Mouse (Mus musculus) 3T3-L1 (cell line): ENCODE measurements around the gene Ccdc159.
A peak's percentile ranks its signal among the peaks of the same experiment; 100 is the strongest.

Experiments
- DNase-seq: peaks from one replicate; pipeline ENCODE4 v3.0.0-alpha.2; 2015; ENCODE audit warnings: low read depth, low spot score

Gene Ccdc159

DNA sequence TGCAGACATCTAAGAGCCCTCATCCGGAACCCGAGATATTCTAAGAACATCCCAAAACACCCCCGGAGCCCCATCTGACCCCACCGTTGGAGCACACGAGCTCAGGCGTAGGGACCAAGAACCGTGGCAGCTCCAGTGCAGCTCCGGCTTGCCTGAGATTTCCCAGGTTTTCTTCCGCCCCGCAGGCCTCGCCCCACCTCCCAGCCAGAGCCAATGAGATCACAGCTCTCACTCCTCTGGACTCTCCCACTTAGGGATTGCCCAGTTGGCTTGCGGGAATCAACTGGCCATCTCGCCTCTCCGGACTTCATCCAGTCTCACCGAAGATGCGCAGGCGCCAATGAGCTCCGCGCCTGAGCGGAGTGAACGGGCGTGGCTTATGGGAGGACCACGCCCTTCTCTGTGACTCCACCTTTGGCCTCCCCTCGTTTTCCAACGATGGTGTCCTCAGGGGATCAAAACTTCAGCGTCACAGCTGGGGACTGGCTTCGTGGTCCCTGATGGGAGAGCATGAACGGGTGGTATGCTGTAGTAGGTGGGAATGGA, at the start of gene Ccdc159, which contains the start of gene Tmem205:
Ccdc159 (plus strand) TSS at position 264 of the 546 bp plus-strand sequence.
Tmem205 (minus strand) TSS at position 349 of the 546 bp plus-strand sequence.
- DNase-seq, result peak; percentile 99

DNA sequence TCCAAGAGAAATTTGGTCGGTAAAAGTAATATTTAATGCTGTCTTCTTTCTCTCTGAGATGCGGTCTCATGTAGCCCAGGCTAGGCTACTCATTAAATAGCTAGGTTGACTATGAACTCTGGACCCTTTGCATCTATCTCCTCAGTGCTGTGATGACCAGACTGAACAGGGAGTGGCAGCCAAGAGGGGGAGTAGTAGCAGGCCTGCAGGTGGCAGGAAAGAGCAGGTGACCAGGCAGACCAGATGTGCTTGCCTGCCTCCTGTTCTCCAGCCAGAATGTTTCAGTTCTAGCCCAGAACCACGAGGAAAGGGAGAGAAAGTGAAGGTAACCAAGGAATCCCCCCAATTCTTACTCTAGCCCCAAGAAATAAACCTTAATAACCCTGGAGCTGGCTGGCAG, 38.0 kb upstream of the Ccdc159 start:
- peak; percentile 9 for DNase-seq

- DNase-seq, result peak; percentile 92
These were observed 25.9 kb upstream of the Ccdc159 start for GRCm38 (mm10) chr9:21901223-21901820.

DNA sequence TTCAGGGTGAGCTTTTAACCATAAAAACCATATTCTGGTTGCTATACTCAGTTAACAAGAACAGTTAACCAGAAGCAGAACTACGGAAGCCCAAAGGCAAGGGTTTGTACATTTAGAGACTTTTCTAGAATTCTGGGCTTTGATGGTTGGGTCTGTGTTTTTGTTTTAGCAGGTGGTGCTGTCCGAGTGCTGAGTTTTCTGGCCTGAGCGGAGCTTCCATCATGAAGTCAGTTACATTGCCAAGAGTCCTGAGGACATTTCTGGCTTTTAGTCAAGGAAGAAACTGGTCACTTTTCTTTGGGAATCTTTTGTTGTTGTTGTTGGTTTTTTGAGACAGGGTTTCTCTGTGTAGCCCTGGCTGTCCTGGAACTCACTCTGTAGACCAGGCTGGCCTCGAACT, 23.2 kb upstream of the Ccdc159 start:
- peak; percentile 46 for DNase-seq

- no peak for DNase-seq
These were observed 19.1 kb upstream of the Ccdc159 start for GRCm38 (mm10) chr9:21908216-21908615.

- DNase-seq, result no peak
These were observed 17.6 kb upstream of the Ccdc159 start for GRCm38 (mm10) chr9:21909474-21910223.

DNA sequence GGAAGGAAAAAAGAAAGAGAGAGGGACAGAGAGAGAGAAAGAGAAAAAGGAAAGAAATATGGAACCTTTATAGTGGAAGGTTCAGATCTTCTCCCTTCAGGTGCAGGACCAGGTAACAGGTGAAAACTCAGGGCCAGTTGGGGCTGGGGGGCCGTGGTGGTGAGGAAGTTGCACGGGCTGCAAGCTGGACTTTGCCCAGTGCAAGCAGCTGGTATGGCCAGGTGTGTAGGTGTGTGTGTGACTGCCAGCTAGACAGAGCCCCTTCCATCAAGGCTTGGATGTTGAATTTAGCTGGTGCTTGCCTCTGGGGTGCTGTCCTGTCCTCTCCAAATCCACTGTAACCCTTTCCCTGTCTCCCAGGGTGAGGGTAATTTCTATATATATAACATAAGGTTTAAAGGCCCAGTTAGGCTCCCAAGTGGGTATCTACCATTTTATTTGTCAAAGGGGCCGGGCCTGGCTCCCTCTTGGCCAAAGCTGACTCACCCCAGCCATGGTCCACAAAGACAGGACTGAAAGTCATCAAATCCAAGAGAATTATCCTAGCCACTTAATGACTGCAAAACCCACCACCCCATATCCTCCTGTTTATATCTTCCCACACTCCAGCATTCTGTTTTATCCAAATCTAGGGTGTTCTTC, 10.3 kb upstream of the Ccdc159 start:
- DNase-seq, result no peak

- DNase-seq, result no peak
These were observed 9.7 kb upstream of the Ccdc159 start for GRCm38 (mm10) chr9:21917493-21918034.

DNA sequence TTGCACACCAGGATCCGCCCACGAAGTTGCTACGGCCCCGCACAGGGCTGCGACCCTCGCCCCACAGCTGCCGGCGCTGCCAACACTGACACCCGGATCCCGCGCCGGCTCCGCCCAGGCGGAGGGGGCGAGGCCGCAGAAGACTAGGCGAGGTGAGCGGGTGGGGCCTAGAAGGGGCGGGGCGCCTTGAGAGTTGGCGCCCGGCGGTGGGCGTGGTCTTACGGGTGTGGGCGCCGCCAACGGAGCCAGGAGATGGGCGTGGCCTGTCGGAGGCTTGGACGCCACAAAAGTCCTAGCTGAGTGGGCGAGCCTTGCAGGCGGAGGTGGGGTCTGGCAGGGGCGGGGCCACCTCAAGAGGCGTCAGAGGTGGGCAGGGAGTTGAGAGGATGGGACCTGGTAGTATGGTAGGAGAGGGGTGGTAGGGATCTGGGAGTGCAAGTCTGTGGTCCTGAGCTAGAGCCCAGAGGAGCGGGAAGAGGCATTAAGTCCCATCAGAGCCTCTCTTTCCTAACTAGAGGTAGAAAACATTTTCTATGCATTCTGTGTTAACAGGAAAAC, 9.2 kb upstream of the Ccdc159 start, which contains the start of gene Rab3d:
Rab3d (minus strand) TSS at position 158 of the 558 bp plus-strand sequence.
- DNase-seq, result peak; percentile 85

DNA sequence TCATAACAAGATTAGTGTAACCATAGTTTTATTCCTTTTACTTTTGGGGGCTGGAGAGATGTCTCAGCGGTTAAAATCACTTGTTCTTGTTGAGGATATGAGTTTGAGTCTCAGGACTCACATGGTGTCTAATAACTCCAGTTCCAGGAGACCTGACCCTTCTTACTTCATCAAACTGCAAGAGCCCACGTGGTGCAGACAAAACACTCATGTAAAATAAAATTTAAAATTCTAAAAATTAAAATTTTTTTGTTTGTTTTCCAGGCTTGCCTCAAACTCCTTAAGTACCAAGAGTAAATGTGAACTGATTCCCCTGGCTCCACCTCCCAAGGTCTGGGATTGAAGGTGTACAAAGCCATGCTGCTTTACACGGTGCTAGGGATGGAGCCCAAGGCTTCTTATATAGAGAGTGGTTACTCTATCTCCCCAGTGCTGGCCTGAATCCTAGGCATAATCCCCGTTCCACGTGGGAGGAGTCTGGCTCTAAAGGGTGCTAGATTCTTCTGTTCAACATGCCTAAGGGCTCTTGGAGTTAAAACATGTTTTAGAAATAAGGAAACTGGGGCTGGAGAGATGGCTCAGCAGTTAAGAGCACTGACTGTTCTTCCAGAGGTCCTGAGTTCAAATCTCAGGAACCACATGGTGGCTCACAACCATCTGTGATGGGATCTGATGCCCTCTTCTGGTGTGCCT, 8.4 kb upstream of the Ccdc159 start:
- peak; percentile 35 for DNase-seq

GRCm38 (mm10) chr9:21923036-21923435, 4.2 kb upstream of the Ccdc159 start:
- no peak for DNase-seq

DNA sequence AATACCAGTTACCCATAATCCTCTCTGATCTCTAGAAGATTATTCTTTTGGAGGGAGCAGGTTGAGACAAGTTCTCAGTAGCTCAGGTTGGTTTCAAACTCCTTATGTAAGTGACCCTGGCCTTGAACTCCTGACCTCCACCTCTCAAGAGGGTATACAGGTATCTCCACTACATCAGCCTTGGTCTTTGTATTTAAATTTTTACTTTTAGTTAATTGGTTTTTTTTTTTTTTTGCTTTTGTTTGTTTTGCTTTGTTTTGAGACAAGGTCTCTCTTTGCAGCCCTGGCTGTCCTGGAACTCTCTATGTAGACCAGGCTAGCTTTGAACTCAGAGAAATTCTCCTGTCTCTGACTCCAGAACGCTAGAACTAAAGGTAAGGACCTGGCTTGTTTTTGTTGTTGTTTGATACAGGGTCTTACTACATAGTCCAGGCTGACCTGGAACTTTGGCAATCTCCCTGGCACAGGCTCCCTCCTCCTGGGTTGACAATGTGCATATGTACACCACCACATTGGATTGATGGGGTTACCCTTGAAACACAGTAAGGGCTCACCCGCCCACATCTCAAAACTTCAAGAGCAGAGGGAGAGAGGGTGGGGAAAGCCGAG, 3.7 kb upstream of the Ccdc159 start:
- DNase-seq, result peak; percentile 50

DNA sequence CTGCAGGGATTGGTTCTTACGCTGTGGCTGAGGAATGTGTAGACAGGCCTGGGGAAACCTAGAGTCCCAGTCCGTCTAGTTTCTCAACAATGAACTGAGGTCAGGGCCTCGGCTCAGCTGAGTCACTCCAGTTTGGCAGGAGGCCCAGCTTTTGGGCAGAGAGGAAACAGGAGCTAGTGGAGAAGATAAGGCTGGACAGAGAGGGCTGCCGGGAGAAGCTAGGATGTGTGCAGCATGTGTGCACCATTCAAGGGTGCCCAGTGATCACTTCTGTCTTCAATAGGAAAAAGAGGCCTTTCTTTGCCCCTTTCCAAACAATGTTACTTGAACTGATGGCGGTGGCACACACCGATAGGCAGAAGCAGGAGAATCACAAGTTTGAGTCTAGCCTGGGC, 3.2 kb upstream of the Ccdc159 start:
- DNase-seq, result peak; percentile 99

GRCm38 (mm10) chr9:21925034-21925433, 2.2 kb upstream of the Ccdc159 start:
- DNase-seq, result no peak

GRCm38 (mm10) chr9:21925506-21925905, 1.8 kb upstream of the Ccdc159 start:
- DNase-seq, result no peak

GRCm38 (mm10) chr9:21926155-21926554, 1.1 kb upstream of the Ccdc159 start:
- DNase-seq, result peak; percentile 71

DNA sequence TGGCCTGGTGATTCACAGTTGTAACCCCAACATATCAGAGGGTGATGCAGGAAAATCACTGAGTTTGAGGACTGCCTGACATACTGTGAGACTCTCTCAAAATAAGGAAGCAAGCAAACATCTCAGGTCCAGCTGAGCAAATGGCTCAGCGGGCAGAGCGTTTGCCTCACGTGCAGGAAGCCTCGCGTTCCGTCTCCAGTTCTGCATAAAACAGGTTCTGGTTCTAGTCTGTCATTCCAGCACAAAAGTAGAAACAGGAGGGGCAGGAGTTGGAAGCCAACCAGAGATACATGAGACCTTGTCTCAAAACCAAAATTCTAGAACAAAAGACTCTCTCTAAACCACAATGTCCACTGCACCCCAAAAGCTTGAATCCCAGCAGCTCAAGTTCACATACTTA, 487 bp upstream of the Ccdc159 start:
- peak; percentile 31 for DNase-seq

DNA sequence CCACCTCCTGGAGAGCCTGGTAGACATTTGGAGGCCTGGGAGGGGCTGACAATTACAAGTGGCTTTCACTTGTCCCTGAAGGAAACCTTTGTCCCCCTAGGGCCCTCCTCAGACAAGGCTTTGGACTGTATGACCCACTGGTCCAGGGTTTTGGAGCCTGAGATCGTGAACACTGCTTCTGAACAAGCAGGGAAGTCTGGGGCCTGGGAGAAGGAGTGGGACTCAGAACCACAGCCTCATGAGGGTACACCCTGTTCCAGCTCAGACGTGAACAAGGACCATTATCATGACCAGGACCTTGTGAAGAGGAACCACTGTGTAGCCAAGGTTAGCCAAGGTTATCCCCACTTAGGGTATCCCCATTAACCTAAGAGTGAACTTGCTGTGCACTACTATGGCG, 1.9 kb downstream of the Ccdc159 start:
- no peak for DNase-seq

- DNase-seq, result no peak
These were observed 4.7 kb downstream of the Ccdc159 start for GRCm38 (mm10) chr9:21932006-21932405.

GRCm38 (mm10) chr9:21932445-21933137, 5.3 kb downstream of the Ccdc159 start:
- DNase-seq, result no peak
